Mouse (Mus musculus) adrenal gland, postnatal 36 days (tissue): Measurements from ENCODE around the gene Prkce. TPM values are rescaled to one million over a fixed set of nuclear protein-coding genes. Genes with fewer than 3 reads are reported as not detected.

Experiments used
- DNase-seq, 2 experiments: peaks; one replicate each; pipeline ENCODE4 v3.0.0; 2021; ENCODE audit warnings: mixed read lengths in 1 of 2
- total RNA-seq, 2 experiments: library from RNA; stranded (reverse); gene quantifications; 2 replicates each; pipeline ENCODE4 v1.2.3; 2021

Gene Prkce
- total RNA-seq, 2 experiments from 2014 or later, result 18.1 to 21.1 TPM

- DNase-seq, result no peak
These were observed 164.2 kb downstream of the Prkce start for GRCm38 (mm10) chr17:86331835-86332234.

DNA sequence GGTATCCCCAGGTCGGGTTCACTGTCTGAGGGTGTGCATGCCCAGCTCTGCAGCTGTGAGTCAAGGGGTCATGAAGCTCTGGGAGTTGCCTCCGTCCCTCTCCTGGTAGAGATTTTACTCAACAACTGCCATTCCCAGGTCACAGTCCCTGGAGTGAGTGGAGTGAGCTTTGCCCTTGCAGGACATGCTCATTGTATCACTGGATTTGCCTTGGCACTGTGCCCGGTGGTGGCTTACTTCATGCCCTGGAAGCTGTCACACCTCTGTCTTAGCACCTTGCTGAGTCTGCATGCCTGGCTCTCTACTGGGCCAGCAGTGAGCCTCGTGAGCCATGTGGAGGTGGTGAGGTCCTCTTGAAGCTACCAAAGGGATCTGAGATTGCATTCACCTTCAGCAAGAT, 167.4 kb downstream of the Prkce start:
- DNase-seq, result peak; percentile 34 to 70

- DNase-seq, result peak in 1 of 2 experiments; percentile 32
These were observed 169.1 kb downstream of the Prkce start for GRCm38 (mm10) chr17:86336652-86337073.

DNA sequence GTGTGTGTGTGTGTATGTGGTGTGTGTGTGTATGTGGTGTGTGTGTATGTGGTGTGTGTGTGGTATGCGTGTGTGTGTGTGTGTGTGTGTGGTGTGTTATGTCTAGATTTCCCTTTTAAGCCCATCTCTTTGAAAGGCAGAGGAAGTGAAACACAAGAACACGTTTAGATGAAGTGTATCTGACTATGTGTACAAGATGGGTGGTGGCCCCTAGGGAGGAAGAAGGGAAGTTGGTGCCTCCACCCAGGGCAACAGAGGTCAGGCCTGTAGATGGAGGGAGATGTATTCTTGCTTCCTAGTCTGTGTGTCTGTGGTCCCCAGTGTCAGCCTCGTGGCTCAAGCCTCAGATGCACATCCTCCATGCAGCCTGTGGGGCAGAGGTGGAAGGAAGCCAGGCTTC, 169.5 kb downstream of the Prkce start:
- peak in 1 of 2 experiments; percentile 48 for DNase-seq

GRCm38 (mm10) chr17:86338328-86338727, 170.7 kb downstream of the Prkce start:
- DNase-seq, result no peak

DNA sequence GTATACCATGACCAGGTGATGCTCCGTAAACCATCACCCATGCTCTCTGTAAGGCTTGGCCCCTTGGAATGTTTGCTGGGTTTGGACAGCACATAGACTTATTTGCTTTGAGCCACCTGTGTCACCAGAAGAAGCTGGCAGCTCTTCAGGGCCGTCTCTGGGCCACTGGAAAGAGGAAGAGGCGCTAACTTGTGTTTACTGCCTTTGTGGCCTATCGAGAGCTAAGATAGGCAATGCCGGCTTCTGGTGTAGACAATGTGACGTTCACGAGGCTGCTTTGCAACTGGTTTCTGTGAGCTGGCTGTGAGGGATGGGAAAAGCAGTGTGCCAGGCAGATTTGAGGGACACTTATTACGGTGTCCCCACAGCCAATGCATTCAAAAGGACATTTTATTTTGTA, 176.4 kb downstream of the Prkce start:
- no peak for DNase-seq

GRCm38 (mm10) chr17:86345234-86346005, 177.8 kb downstream of the Prkce start:
- no peak for DNase-seq

DNA sequence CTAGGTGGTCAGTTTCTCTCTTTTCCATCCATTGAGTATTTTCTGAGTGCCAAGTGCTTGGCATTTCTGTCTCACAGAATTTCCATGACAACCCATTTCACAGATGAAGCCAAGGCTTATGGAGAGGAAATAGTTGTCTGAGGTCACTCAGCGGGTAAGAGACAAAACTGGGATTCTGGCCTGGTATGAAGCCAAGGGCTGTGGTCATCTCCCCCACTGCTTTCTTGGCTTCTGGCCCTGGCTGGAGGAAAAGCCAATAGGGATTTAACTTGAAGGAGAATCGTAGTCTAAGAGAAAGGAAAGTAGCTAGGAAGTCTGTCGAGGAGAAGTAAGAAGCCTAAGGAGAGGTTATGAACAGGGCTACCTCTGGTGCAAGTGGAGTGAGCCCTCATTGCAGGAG, 182.7 kb downstream of the Prkce start:
- peak; percentile 36 to 57 for DNase-seq

DNA sequence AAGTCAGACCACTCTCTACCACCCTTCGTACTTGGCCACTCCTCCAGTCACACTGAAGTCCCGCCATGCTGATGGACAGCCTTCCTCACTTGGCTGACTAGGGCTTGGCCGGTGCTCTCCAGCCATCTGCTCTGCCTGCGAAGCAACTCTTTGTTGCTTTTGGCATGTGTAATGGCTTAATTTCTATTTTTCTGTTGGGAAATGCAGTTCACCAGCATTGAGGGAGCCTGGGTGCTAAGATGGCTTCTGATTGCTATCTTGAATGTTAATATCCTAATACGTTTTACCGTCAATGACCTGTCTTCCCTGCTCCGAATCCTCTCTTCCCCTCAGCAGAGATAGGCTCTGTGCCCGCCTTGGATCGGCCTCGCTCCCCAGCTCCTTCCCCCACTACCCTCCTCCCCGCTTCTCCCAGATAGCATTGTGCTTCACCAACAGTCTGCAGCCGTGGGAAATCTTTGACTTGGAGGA, 183.2 kb downstream of the Prkce start:
- DNase-seq, result no peak

DNA sequence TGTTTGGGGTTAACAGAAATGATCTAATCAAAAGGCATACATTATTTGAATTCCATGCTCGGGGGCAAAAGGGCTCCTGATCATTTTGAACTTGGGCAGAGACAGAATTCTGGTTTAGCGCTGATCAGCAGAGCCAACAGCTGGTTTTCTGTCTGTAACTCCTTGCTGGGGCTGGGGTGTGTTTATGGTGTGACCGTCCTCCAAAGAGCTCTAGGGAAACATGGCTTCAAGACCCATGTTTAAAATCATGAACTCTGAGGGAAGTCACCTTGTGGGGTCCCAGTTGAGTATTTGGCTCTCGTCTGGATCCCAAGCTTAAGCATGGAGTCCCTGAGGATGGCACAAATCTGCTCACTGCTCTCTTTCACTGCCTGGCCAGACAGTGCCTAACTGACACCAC, 183.7 kb downstream of the Prkce start:
- DNase-seq, result no peak

DNA sequence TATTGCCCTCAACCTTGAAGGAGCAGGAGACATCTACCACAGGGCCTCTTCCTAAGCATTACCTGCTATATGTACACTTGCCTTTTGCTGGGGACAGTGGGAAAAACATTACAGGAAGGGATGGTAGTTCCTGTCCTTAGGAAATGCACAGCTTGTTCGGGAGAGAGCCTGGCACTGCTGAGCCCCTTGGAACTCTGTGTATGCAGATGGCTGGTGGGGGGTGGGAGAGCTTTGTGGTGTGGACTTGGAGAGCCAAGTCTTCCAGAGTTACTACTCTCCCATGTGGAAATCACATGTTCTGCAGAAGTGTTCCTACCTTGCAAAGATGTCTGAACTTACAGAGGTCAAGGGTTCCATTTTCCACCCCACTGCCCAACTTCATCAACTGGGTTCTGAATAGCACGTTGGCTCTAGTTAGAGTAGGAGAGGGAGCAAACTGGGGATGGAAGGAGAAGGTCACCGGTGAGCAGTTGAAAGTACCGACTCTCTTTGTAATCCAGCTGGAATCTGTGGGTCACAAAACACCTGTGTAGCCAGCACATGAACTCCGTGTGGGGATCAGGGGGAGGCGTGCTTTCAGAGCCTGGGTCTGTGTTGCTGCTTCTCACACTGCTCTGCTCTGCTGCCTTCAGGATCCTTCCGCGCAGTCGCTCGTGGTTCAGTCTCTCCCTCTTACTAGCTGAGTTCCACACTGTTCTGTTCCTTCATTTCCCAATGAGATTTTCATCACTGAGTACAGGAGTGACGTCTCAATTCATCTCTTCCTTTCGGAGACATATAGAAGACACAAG, 184.9 kb downstream of the Prkce start:
- no peak for DNase-seq

DNA sequence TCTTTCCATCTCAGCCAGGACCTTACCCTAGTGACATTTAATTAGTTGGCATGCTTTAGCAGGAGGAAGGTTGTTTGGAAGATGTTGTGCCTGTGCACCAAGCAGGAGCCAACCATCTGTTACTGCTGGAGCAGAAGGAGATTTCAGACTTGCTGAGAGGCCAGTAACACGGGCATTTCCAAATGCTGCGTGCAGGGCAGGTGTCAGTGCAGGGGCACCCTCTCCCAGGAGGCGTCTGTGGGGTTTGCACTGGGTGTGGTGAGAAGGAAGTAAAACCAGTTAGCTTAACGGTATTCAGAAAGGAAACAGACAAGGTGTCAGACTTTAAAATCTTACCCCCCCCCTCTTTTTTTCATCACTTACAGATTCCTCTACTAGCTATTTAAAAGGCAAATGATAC, 186.1 kb downstream of the Prkce start:
- no peak for DNase-seq

DNA sequence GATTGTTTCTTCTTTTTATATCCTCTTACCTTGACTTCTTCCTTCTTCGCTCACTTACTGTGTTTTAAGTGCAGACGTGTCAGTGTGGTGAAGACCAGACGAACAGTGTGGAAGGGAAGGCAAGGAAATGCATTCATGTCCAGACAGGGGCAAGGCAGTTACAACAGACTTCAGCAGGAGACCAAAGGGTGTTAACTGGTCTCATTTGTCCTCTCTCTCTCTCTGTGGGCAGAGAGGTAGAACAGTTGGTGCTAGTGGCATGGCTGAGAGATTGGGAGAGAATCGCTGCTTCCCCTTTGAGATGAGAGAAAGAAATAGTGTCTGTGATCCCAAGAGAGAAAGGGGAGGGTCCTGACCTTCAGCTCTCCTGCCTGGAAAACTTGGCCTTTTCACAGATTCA, 186.5 kb downstream of the Prkce start:
- DNase-seq, result no peak

DNA sequence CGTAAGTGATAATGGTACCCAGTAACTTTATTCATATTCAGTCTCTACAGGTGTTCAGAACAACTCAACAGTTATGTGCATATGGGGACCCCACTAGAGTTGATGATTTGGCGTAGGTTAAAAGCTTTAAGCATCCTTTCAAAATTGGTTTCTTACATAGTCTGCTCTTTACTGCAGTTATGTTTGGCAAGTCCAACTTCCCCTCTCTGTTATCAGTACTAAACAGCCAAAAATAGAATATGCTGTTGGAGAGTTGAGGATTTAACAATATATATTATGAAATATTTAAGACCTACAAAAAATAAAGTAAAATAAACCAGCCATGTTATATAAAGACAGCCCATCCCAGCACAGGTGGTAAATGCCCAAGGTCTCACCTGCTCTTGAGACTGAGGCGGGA, 187.3 kb downstream of the Prkce start:
- no peak for DNase-seq

DNA sequence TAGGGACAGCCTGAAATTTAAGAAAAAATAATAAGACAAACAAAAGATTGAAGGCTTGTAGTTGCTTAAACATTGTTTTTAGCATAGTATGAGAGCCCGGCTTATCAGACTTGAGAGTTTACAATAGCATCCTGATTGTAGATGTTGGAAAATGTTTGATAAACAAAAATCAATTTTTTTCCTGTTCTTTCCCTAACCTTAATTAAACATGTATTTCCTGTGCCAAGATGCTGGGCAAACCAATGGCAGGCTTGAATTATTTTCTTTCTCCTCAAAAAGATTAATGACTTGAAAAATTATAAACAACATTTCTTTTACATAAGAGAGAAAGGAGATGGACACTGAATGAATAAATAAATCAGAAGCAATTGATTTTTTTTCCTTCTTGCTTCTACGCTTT, 187.7 kb downstream of the Prkce start:
- no peak for DNase-seq

DNA sequence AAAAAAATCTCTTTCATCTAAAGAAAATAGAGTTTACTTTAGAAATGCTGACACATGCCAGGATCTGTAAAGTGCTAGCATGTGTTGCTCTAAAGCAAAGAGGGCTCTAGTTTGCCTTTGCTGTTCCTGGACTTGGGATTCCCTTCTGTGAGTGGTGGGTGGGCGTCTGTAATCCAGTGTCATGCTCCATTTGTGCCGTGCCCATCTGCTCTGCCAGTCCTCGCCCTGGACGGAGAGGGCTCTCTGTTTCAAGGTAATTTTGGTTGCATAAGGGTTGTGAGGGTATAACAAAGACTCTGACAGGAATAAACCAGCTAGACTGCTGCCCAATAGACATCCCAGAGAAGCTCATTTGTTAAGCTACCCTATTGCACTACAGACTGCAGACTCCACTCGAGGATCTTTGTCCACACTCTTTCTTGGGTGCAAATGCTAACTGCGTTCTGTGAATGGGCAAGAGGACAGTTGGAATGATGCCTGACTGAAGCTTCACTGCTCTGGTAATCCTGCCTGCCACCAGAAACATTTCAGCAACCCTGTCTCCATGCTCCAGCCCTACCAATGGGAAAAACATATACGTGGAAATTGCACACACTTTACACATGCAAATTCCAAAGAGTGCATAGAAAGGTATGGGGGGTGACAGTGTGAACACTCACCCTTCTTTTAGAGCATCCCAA, 188.3 kb downstream of the Prkce start:
- no peak for DNase-seq

DNA sequence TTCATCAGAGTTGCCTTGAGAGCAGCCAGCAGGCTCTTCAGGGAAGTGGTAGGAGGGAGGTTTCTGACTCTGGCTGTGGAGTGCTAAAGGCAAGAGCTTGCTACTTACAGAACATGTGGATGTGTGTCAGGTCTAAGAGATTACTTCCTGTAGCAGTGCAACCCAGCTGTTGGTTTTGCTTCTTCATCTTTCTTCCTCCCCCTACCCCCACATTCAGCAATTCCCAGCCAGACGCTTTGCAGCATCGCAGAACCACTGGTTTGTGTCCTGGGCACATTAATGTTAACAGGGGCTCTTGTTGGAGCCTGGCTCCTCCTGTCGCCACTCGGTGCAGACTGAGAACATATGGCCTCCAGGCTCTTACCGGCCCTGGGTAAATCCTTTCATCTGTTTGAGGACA, 190.8 kb downstream of the Prkce start:
- no peak for DNase-seq

- DNase-seq, result no peak
These were observed 191.3 kb downstream of the Prkce start for GRCm38 (mm10) chr17:86358847-86359246.

- DNase-seq, result no peak
These were observed 193.3 kb downstream of the Prkce start for GRCm38 (mm10) chr17:86360849-86361248.

GRCm38 (mm10) chr17:86363356-86363755, 195.8 kb downstream of the Prkce start:
- DNase-seq, result no peak

DNA sequence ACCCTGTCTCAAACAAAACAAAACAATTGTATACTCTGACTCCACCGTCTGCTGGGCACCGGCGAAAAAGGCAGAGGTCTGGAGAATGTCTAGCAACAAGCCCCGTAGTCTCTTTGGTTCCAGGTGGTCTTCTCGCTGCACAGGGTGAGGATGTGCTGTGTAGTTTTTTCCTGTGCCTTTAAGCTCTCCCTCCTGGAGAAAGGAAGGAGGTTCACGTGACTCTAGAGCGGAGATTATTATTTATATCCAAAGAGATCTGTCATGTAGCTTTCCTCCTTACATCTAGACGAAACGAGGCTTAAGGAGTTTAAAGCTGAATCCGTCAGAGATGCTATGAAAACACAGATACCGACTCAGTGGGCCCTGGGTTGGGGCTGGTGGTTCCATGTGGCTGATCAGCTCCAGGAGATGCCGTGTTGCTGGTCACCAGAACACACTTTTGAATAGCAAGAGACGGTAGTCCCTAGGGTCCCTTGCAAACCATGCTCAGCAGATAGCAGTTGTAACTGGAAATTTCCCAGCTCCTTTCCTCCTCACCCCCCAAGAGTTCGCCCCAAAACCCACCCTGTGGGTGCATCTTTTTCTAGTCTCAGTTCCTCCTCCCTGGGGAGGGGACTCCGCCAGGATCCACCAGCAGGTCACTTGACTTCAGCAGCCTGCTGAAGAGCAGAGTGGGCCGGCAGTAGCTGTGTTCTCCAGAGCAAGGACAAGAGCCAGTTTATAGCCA, 196.9 kb downstream of the Prkce start:
- DNase-seq, result no peak

DNA sequence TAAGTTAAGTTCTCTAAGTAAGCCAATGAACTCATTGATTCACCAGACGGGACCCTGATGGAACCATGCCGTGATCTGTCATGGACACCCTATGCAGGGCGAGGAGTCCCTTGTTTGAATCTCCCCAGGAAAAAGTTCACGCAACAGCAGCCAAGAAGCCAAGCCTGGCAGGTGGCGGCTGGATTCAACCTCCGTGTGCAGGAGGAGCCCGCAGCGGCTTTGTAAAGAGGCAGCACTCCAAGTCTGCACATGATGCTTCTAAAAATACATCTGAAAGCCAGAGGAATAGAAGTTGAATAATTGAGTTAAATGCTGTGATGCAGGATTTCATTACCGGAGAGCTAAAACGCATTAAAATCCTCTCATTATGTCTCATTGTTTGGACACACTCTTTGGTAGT, 199.3 kb downstream of the Prkce start:
- DNase-seq, result no peak
